Mouse (Mus musculus) liver, embryonic 15.5 days (tissue): ENCODE measurements at regions not wholly inside any gene's neighbourhood (a gene's known extent, or its start where the extent isn't known, plus 50 kb on each side); places are given as distances from the start of the nearest gene placed in this dataset.

Experiments
- ATAC-seq: fragments of 200-750 bp; cut with Nextera tagmentation; 2 replicates; pipeline ENCODE4 v1.8.0; 2017; ENCODE audit warnings: moderate number of reproducible peaks, mild to moderate bottlenecking, moderate library complexity; ENCODE audit not compliant: insufficient read depth
- H3K27ac ChIP-seq: fragments of 300-500 bp; sonication (generic); replicated peaks from 2 replicates; pipeline ENCODE4 v1.5.1; 2015; ENCODE audit warnings: mild to moderate bottlenecking, inconsistent platforms
- H3K27me3 ChIP-seq: fragments of 300-500 bp; sonication (generic); 2 replicates; pipeline ENCODE4 v1.6.1; 2015; ENCODE audit warnings: mild to moderate bottlenecking, inconsistent platforms
- H3K36me3 ChIP-seq: fragments of 300-500 bp; sonication (generic); replicated peaks from 2 replicates; pipeline ENCODE4 v1.6.1; 2015; ENCODE audit warnings: moderate library complexity, mild to moderate bottlenecking, inconsistent platforms
- H3K4me1 ChIP-seq: fragments of 300-500 bp; sonication (generic); replicated peaks from 2 replicates; pipeline ENCODE4 v1.6.1; 2015; ENCODE audit warnings: inconsistent platforms
- H3K4me2 ChIP-seq: fragments of 300-500 bp; sonication (generic); 2 replicates; pipeline ENCODE4 v1.6.1; 2015; ENCODE audit warnings: moderate library complexity, mild to moderate bottlenecking, inconsistent platforms
- H3K4me3 ChIP-seq: fragments of 300-500 bp; sonication (generic); replicated peaks from 2 replicates; pipeline ENCODE4 v1.5.1; 2015; ENCODE audit warnings: mild to moderate bottlenecking, inconsistent platforms
- H3K9ac ChIP-seq: fragments of 300-500 bp; sonication (generic); 2 replicates; pipeline ENCODE4 v1.6.1; 2015; ENCODE audit warnings: moderate library complexity, mild to moderate bottlenecking, inconsistent platforms
- H3K9me3 ChIP-seq: fragments of 300-500 bp; sonication (generic); replicated peaks from 2 replicates; pipeline ENCODE4 v1.6.1; 2016; ENCODE audit warnings: inconsistent platforms
- WGBS: fragments of 180-500 bp; shearing (Covaris S2); methylation state at CpG from one replicate; pipeline ENCODE4 v1.1.7; 2015; ENCODE audit warnings: mixed read lengths; ENCODE audit not compliant: insufficient replicate concordance; 5-methylcytosine and 5-hydroxymethylcytosine counted together

DNA sequence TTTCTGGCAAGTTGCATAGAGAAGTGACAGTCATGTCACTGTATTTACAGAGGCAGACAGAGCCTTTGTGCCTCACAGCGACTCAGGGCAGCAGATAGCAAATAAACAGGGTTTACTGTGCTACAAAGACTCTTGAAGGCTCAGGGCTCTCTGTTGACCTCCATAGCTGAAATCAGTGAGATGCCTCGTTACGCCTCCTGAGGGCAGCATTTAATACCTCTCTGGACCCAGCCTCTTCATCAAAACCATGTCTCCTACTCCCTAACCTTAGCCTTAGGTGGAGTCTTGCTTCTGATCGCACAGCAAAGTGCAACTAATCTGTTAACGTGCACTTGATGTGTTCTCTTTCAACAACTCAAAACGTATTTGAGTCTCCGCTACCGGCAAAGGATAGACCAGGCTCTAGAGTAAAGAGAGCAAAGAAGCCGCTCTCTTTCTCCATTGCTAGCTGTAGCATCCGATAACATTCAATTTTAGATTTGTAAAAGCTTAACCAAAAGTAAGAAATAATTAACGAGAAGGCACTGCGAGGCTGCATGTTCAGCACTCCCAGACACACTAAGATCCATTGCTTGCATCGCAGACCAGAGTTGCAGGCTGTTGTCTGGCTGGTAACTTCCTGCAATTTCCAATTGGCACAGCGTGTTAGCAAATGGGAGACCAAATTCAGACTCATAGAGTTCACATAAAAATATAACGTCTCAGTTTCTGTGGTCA is 101.1 kb upstream of the Man2a1 start:
- no peak overlapping the region for H3K4me3 ChIP-seq
- H3K27ac ChIP-seq: no peak overlapping the region
- H3K9ac ChIP-seq: no peak overlapping the region
- 51% methylated on average over 15 of the region's 15 CpGs for WGBS
- H3K4me1 ChIP-seq: no peaks in the 10 kb centered on the region
- no peaks in the 10 kb centered on the region for H3K27me3 ChIP-seq
- no peak overlapping the region for H3K4me2 ChIP-seq
- H3K36me3 ChIP-seq: no peaks in the 10 kb centered on the region
- H3K9me3 ChIP-seq: no peaks in the 10 kb centered on the region
- no peak for ATAC-seq

DNA sequence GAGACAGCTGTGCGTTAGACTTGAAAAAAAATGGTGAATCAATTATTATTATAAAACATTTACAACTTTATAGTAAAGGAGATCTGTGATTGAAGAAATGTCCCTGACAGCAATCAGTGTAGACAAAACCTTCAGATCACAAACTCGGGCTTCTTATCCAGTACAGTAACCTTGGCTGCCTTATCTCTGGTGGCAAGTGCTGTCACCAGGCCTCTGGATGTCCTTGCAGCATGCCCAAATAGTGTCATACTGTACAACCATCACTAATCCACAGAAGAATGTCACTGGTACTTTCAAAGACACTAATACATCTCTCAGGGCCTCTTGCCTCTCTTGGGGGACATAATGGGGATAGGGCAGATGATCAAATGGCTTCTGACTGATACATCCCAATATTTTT is 98.2 kb upstream of the Man2a1 start:
- Histone ChIP-seq H3K27me3 (no peaks in the 10 kb centered on the region), H3K36me3 (no peaks in the 10 kb centered on the region), H3K9me3 (no peaks in the 10 kb centered on the region), H3K4me2 (no peak overlapping the region), H3K4me1 (no peaks in the 10 kb centered on the region), H3K4me3 (no peak overlapping the region), H3K9ac (no peak overlapping the region), H3K27ac (no peak overlapping the region)
- WGBS: 51% methylated on average over 2 of the region's 2 CpGs
- no peak for ATAC-seq

DNA sequence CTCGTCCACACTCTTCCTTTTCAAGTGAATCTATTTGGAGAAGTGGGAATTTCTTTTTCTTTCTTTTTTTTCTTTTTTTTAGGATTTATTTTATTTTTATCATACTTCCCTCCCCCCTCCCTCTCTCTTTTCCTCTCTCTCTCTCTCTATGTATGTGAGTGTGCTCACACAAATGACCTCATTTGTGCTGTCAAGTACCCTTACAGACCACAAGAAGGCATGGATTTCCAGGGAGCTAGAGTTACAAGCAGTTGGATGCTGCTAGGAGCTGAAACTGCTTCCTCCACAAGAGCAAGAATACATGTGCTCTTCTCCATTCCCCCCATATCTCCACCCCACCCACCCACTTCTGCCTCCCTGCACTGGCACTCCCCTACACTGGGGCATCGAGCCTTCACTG is 94.6 kb upstream of the Man2a1 start:
- 54% methylated on average over 2 of the region's 2 CpGs for WGBS
- Histone ChIP-seq H3K4me1 (no peaks in the 10 kb centered on the region), H3K4me3 (no peak overlapping the region), H3K9me3 (no peaks in the 10 kb centered on the region), H3K9ac (no peak overlapping the region), H3K27ac (no peak overlapping the region), H3K36me3 (no peaks in the 10 kb centered on the region), H3K27me3 (no peaks in the 10 kb centered on the region), H3K4me2 (no peak overlapping the region)
- ATAC-seq: no peak

DNA sequence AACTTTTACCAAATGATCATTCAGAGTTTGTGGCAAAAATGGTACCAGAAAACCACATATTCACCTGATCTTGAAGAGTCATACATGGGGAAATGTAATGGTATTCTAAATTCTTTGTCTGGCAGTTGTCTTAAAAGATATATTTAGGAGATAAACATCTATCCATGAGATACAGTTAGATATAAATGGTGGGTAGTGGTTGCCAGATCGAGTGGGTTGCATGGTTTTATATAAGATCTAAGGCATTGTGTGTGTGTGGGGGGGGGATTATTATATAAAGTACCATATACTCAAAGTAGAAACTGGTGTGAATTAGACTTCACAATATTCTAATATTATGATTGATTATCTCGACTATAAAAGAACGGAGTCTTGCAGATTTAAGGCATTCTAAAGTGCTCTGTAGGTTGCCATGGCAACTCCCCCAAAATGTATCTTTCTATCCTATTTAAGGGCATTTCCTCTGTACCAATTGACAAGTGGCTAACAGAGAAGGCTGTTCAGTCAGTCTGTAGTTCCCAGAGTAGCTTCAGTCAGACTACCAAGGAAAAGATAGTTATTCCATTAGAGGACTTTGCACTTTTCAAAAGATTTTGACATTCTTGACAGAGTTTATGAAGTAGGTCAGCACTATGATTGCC is 89.3 kb upstream of the Man2a1 start:
- WGBS: 58% methylated on average over 3 of the region's 3 CpGs
- no peak overlapping the region for H3K27ac ChIP-seq
- H3K36me3 ChIP-seq: no peaks in the 10 kb centered on the region
- H3K27me3 ChIP-seq: no peaks in the 10 kb centered on the region
- H3K4me1 ChIP-seq: no peaks in the 10 kb centered on the region
- no peak for ATAC-seq
- H3K9me3 ChIP-seq: no peaks in the 10 kb centered on the region
- no peak overlapping the region for H3K4me3 ChIP-seq
- H3K9ac ChIP-seq: no peak overlapping the region
- H3K4me2 ChIP-seq: no peak overlapping the region

DNA sequence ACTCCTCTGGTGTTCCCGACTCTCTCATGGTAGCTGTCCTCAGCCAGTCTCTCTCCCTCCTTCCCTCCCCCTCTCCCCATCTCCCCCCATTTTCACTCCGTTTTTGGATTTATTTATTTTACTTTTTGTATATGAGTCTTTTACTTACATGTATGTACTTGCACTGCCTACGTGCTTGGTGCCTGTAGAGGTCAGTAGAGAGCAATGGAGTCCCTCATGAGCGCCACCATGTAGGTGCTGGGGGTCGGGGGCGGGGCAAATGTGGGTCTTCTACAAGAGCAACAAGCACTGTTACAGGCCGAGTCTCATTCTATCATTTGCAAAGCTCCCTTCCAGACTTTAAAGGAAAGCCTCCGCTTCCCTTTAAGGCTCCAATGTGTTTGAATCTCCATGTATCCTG is 78.3 kb upstream of the Man2a1 start:
- Histone ChIP-seq H3K27me3 (no peaks in the 10 kb centered on the region), H3K36me3 (no peaks in the 10 kb centered on the region), H3K9ac (no peak overlapping the region), H3K4me3 (no peak overlapping the region), H3K4me1 (no peaks in the 10 kb centered on the region), H3K4me2 (no peak overlapping the region), H3K27ac (no peak overlapping the region), H3K9me3 (no peaks in the 10 kb centered on the region)
- no peak for ATAC-seq
- 49% methylated on average over 8 of the region's 8 CpGs for WGBS

DNA sequence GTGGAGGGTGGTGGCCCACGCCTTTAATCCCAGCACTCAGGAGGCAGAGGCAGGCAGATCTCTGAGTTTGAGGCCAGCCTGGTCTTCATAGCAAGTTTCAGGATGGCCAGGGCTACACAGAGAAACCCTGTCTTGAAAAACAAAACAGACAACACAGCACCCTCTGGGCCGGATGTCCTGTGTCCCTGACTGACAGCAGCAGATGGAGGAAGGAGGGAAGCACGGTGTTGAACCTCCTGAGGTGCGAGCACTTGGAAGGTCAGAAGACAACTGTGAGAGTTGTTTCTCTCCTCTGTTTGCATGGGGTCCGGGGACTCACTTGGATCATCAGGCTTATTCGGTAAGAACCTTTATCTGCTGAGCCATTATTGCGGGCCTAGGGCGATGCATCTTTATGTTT is 76.6 kb upstream of the Man2a1 start:
- WGBS: 66% methylated on average over 8 of the region's 8 CpGs

DNA sequence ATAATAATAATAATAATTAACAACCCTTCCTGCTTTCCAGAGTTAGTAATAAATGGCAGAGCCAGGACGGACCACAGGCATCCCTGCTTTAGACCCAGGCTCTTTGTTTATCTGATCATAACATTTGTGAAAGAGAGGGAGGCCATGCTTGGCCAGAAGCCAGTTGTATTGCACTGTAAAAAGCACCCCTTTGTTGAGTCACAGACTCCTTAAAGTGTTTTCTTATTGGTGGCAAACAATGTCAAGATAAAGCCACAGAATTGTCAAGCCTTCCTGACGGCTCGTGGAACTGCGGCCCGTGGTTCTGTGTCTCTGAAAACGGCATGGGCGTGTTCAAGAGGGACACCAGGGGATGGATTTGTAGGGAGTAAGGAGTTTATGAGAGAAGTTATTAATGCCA is 72.7 kb upstream of the Man2a1 start:
- Histone ChIP-seq H3K27ac (no peak overlapping the region), H3K9me3 (no peaks in the 10 kb centered on the region), H3K4me1 (no peaks in the 10 kb centered on the region), H3K27me3 (no peaks in the 10 kb centered on the region), H3K4me3 (no peak overlapping the region), H3K36me3 (no peaks in the 10 kb centered on the region), H3K9ac (no peak overlapping the region), H3K4me2 (no peak overlapping the region)
- no peak for ATAC-seq
- 60% methylated on average over 7 of the region's 7 CpGs for WGBS

More for the DNA sequence above, 76.6 kb upstream of the Man2a1 start:
- H3K36me3 ChIP-seq: no peaks in the 10 kb centered on the region
- H3K4me3 ChIP-seq: no peak overlapping the region
- no peak for ATAC-seq
- no peak overlapping the region for H3K27ac ChIP-seq
- no peaks in the 10 kb centered on the region for H3K27me3 ChIP-seq
- H3K4me1 ChIP-seq: no peaks in the 10 kb centered on the region
- no peaks in the 10 kb centered on the region for H3K9me3 ChIP-seq
- no peak overlapping the region for H3K9ac ChIP-seq
- H3K4me2 ChIP-seq: no peak overlapping the region

DNA sequence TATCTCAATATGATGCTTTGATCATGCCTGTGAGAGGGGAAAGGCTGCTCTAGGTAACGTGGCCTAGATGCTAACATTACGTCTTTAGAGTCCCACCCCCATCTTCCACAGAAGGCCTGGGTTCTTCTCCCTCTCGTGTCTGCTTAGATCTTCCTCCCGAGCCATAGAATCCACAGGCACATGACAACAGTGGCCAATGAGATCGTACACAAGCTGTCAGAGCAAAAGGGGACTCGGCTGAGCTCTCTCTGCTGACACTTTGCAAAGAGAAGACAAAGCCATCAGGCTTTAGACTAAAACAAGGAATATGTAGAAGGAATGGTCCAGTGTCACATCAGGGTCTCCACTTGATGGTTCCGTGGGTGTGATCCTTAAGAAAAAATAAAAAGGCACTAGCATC is 72.1 kb upstream of the Man2a1 start:
- Histone ChIP-seq H3K9me3 (no peaks in the 10 kb centered on the region), H3K4me1 (no peaks in the 10 kb centered on the region), H3K4me2 (no peak overlapping the region), H3K27ac (no peak overlapping the region), H3K9ac (no peak overlapping the region), H3K4me3 (no peak overlapping the region), H3K27me3 (no peaks in the 10 kb centered on the region), H3K36me3 (no peaks in the 10 kb centered on the region)
- ATAC-seq: no peak
- 71% methylated on average over 7 of the region's 7 CpGs for WGBS

DNA sequence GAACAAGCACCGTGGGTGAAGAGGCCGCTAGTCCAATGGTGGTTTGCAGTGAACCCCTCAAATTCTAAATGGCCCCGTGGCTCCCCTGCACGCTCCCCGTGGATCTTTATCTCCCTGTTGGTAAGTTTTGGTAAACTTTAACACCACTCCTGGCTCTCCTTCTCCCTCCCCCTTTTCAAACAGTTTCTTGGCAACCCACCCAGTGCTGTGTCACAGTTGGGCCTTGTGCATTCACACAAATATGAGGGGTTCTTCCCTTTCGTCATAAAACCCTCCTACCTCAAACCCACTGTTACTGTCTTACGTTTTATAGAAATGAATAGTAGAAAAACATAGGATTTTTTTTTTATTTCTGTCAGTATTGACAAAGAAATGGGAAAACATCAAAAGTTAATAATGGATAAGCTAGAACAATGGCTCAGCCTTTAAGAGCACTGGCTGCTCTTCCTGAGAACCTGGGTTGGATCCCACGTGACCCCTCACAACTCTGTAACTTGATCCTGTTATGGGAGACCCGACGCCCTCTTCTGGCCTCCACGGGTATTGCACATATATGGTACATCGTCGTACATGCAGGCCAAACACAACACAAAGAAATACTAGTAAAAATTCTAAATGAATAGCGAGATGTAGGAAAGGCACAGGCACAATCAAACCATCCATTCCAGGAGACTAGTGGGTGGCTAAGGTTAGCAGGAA is 71.1 kb upstream of the Man2a1 start:
- no peak overlapping the region for H3K27ac ChIP-seq
- 56% methylated on average over 14 of the region's 14 CpGs for WGBS
- H3K4me2 ChIP-seq: no peak overlapping the region
- no peaks in the 10 kb centered on the region for H3K27me3 ChIP-seq
- no peak overlapping the region for H3K4me3 ChIP-seq
- no peak for ATAC-seq
- H3K4me1 ChIP-seq: 0 out of 2 replicates have a peak, but pooled peaks cover under 1% of the 10 kb centered on the region
- no peaks in the 10 kb centered on the region for H3K9me3 ChIP-seq
- H3K36me3 ChIP-seq: no peaks in the 10 kb centered on the region
- no peak overlapping the region for H3K9ac ChIP-seq

DNA sequence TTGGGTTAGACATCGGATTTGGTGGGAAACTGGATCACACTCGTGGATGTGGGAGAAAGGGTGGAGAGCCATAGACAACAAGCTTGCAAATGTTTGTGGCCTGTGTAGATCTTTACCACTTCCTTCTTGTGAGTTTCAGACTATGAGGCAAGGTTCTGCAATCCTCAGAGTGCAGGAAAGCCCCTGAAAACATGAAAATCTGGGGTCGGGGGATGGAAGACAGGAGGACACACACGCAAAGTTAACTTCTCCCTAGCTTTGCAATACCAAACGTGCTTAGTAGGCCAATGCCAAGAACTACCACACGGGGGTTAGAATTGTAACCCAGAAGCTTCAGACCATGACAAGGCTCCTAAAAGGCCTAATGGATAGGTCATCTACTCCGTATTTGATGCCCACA is 69.4 kb upstream of the Man2a1 start:
- Histone ChIP-seq H3K27me3 (no peaks in the 10 kb centered on the region), H3K4me2 (no peak overlapping the region), H3K9ac (no peak overlapping the region), H3K9me3 (no peaks in the 10 kb centered on the region), H3K36me3 (no peaks in the 10 kb centered on the region), H3K4me3 (no peak overlapping the region), H3K27ac (no peak overlapping the region), H3K4me1 (0 out of 2 replicates have a peak, but pooled peaks cover 3% of the 10 kb centered on the region)
- ATAC-seq: no peak
- WGBS: 57% methylated on average over 7 of the region's 7 CpGs

DNA sequence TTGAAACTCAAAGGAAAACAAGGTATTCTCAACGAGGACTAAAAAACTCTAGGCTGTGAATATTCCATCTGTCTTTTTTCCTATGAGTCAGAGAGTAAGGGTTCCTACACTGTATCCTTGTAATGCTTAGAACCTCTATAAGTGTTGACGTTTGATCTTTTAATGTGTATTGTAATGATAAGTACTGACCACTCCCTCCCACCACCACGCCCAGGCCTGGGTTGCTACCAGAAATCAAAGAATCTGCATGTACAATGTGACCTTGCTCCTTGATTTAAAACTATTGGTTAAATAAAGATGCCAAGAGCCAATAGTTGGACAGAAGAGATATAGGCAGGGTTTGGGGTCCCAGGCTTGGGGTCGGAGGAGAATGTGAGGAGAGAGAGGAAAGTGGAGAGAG is 66.2 kb upstream of the Man2a1 start:
- H3K4me1 ChIP-seq: 0 out of 2 replicates have a peak, but pooled peaks cover 3% of the 10 kb centered on the region
- H3K4me2 ChIP-seq: no peak overlapping the region
- no peaks in the 10 kb centered on the region for H3K36me3 ChIP-seq
- no peak overlapping the region for H3K27ac ChIP-seq
- H3K9me3 ChIP-seq: no peaks in the 10 kb centered on the region
- 49% methylated on average over 4 of the region's 4 CpGs for WGBS
- ATAC-seq: no peak
- no peak overlapping the region for H3K9ac ChIP-seq
- H3K27me3 ChIP-seq: no peaks in the 10 kb centered on the region
- H3K4me3 ChIP-seq: no peak overlapping the region
